Mouse (Mus musculus) kidney, embryonic 14.5 days (tissue): Measurements from ENCODE around the gene Vwce. TPM values are rescaled to one million over a fixed set of nuclear protein-coding genes. Genes with fewer than 3 reads are reported as not detected.

ENCODE experiments used
- ATAC-seq: fragments of 200-750 bp; cut with Nextera tagmentation; 2 replicates; pipeline ENCODE4 v1.8.0; 2017; ENCODE audit warnings: moderate number of reproducible peaks, mild to moderate bottlenecking, moderate TSS enrichment, moderate library complexity; ENCODE audit not compliant: low FRiP score, low TSS enrichment
- H3K27ac ChIP-seq: fragments of 300-500 bp; sonication (generic); 2 replicates; pipeline ENCODE4 v1.5.1; 2014; ENCODE audit warnings: low read depth, mild to moderate bottlenecking, low read length, moderate library complexity, mixed read lengths
- H3K27me3 ChIP-seq: fragments of 300-500 bp; sonication (generic); 2 replicates; pipeline ENCODE4 v1.6.1; 2014; ENCODE audit warnings: mild to moderate bottlenecking, low read length; ENCODE audit not compliant: control insufficient read depth, insufficient read depth
- H3K36me3 ChIP-seq: fragments of 300-500 bp; sonication (generic); 2 replicates; pipeline ENCODE4 v1.6.1; 2014; ENCODE audit warnings: low read length, mixed read lengths; ENCODE audit not compliant: control insufficient read depth, insufficient read depth
- H3K4me1 ChIP-seq: fragments of 300-500 bp; sonication (generic); 2 replicates; pipeline ENCODE4 v1.6.1; 2014; ENCODE audit warnings: low read length, mixed read lengths; ENCODE audit not compliant: control insufficient read depth, insufficient read depth
- H3K4me2 ChIP-seq: fragments of 300-500 bp; sonication (generic); replicated peaks from 2 replicates; pipeline ENCODE4 v1.6.1; 2014; ENCODE audit warnings: low read depth, mild to moderate bottlenecking, low read length
- H3K4me3 ChIP-seq: fragments of 300-500 bp; sonication (generic); 2 replicates; pipeline ENCODE4 v1.5.1; 2014; ENCODE audit warnings: mild to moderate bottlenecking, low read length
- H3K9ac ChIP-seq: fragments of 300-500 bp; sonication (generic); 2 replicates; pipeline ENCODE4 v1.6.1; 2014; ENCODE audit warnings: low read depth, mild to moderate bottlenecking, low read length, moderate library complexity
- H3K9me3 ChIP-seq: fragments of 300-500 bp; sonication (generic); 2 replicates; pipeline ENCODE4 v1.6.1; 2016; ENCODE audit warnings: low read length; ENCODE audit not compliant: control insufficient read depth
- WGBS: fragments of 180-500 bp; shearing (Covaris S2); extraction: QIAGEN DNeasy Blood & Tissue Kit; methylation state at CpG from one replicate; pipeline ENCODE4 v1.1.7; 2014; 5-methylcytosine and 5-hydroxymethylcytosine counted together
- polyA plus RNA-seq: library from polyadenylated mRNA; unstranded; fragments of >200 nt; fragmentation: Nextera tagmentation; extraction: Ambion mirVana; gene quantifications from 2 replicates; pipeline ENCODE4 v1.2.1, GENCODE M21; 2014

The Vwce gene
- polyA plus RNA-seq, 1 experiment from 2014 or later: 2.0 TPM

GRCm38 (mm10) chr19:10678772-10679067 lies 44.7 kb downstream of the Vwce start:
- H3K9ac ChIP-seq: no peak overlapping the region
- no peak for ATAC-seq

GRCm38 (mm10) chr19:10681571-10681970 lies 47.6 kb downstream of the Vwce start:
- 57% methylated on average over 4 of the region's 4 CpGs for WGBS
- no peak overlapping the region for H3K4me3 ChIP-seq
- no peaks in the 10 kb centered on the region for H3K9me3 ChIP-seq
- no peaks in the 10 kb centered on the region for H3K4me1 ChIP-seq
- H3K36me3 ChIP-seq: no peaks in the 10 kb centered on the region
- H3K4me2 ChIP-seq: no peak overlapping the region
- no peaks in the 10 kb centered on the region for H3K27me3 ChIP-seq
- no peak for ATAC-seq
- no peak overlapping the region for H3K9ac ChIP-seq
- no peak overlapping the region for H3K27ac ChIP-seq

More at GRCm38 (mm10) chr19:10678772-10679067, 44.7 kb downstream of the Vwce start:
- H3K36me3 ChIP-seq: no peaks in the 10 kb centered on the region
- WGBS: 70% methylated on average over 1 of the region's 1 CpGs
- no peaks in the 10 kb centered on the region for H3K9me3 ChIP-seq
- no peaks in the 10 kb centered on the region for H3K27me3 ChIP-seq
- no peak overlapping the region for H3K4me2 ChIP-seq
- no peak overlapping the region for H3K4me3 ChIP-seq
- no peaks in the 10 kb centered on the region for H3K4me1 ChIP-seq
- no peak overlapping the region for H3K27ac ChIP-seq

GRCm38 (mm10) chr19:10685081-10685480 lies 51.1 kb downstream of the Vwce start:
- Histone ChIP-seq H3K4me1 (peaks cover 8% of the 10 kb centered on the region), H3K27me3 (no peaks in the 10 kb centered on the region), H3K27ac (no peak overlapping the region), H3K36me3 (no peaks in the 10 kb centered on the region), H3K9me3 (no peaks in the 10 kb centered on the region), H3K9ac (no peak overlapping the region), H3K4me3 (no peak overlapping the region), H3K4me2 (no peak overlapping the region)
- 76% methylated on average over 9 of the region's 9 CpGs for WGBS
- no peak for ATAC-seq

GRCm38 (mm10) chr19:10685727-10686126 lies 51.7 kb downstream of the Vwce start:
- H3K4me2 ChIP-seq: no peak overlapping the region
- ATAC-seq: no peak
- peaks cover 11% of the 10 kb centered on the region for H3K4me1 ChIP-seq
- no peak overlapping the region for H3K27ac ChIP-seq
- 86% methylated on average over 2 of the region's 2 CpGs for WGBS
- H3K9ac ChIP-seq: no peak overlapping the region
- no peaks in the 10 kb centered on the region for H3K9me3 ChIP-seq
- H3K36me3 ChIP-seq: no peaks in the 10 kb centered on the region
- H3K4me3 ChIP-seq: no peak overlapping the region
- H3K27me3 ChIP-seq: no peaks in the 10 kb centered on the region

DNA sequence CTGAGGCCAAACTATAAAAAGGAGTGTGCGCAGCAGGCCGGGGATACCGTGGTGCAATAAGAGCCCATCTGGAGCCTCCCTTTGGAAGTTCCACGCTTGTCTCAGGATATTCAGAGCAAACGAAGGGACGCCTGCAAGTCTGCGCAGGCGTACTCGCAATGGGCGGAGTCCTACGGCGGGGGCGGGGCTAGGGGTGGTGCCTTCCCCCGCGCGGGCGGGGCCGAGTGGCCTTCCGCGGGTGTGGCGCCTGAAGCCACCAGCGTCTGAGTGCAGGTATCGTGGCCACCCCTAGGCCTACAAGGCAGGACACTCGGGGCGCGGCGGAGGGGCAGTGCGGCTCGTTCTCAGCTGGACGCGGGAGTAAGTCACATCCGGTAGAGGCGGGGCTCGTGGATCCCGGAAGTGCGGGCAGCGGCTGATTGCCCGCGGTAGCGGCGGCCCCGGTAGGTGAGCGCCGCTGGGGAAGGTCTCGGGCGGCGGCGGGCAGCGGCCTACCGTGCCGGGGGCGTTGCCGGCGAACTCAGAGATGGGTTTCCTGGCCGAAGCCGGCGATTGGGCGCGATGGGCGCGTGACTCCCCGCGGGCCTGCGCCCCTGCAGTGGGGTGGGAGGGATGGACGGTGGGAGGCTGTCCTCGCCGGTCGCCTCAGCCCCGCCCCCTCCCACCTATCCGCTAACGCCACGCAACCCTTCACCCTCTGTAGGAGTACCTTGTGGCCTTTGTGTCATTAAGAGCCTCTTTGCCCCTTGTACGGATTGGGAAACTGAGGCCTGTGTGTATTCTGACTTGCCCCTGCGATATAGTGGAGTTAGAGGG lies 54.7 kb downstream of the Vwce start, which contains the start of gene Vps37c:
TSS of gene Vps37c (plus strand) at position 199 of the 816 bp plus-strand sequence.
- no peaks in the 10 kb centered on the region for H3K9me3 ChIP-seq
- H3K4me2 ChIP-seq: peak within 1 kb of the TSS; percentile 71
- peaks cover 11% of the 10 kb centered on the region for H3K4me1 ChIP-seq
- ATAC-seq: peak; percentile 93
- under 1% methylated on average over 71 of the region's 74 CpGs for WGBS
- H3K9ac ChIP-seq: peak within 1 kb of the TSS; percentile 73
- peak within 1 kb of the TSS; percentile 87 for H3K4me3 ChIP-seq
- H3K27me3 ChIP-seq: no peaks in the 10 kb centered on the region
- H3K27ac ChIP-seq: peak within 1 kb of the TSS; percentile 97
- no peaks in the 10 kb centered on the region for H3K36me3 ChIP-seq

- H3K4me1 ChIP-seq: peaks cover 11% of the 10 kb centered on the region
- H3K27ac ChIP-seq: peak overlapping the region; percentile 97
- 59% methylated on average over 5 of the region's 5 CpGs for WGBS
- H3K9ac ChIP-seq: peak overlapping the region; percentile 73
- peak overlapping the region; percentile 71 for H3K4me2 ChIP-seq
- H3K27me3 ChIP-seq: no peaks in the 10 kb centered on the region
- peak overlapping the region; percentile 87 for H3K4me3 ChIP-seq
- H3K36me3 ChIP-seq: no peaks in the 10 kb centered on the region
- ATAC-seq: no peak; the same call in 1 of the 2 replicates
- H3K9me3 ChIP-seq: no peaks in the 10 kb centered on the region
Measured at GRCm38 (mm10) chr19:10689470-10690166, 55.6 kb downstream of the Vwce start.

GRCm38 (mm10) chr19:10690336-10690735 lies 56.3 kb downstream of the Vwce start:
- Histone ChIP-seq H3K36me3 (no peaks in the 10 kb centered on the region), H3K9me3 (no peaks in the 10 kb centered on the region), H3K4me1 (peaks cover 14% of the 10 kb centered on the region), H3K27me3 (no peaks in the 10 kb centered on the region), H3K27ac (peak overlapping the region; percentile 97; the same call in 1 of the 2 replicates), H3K9ac (peak overlapping the region; percentile 73; the same call in 1 of the 2 replicates), H3K4me2 (0 out of 2 replicates have a peak overlapping the region, but pooled peaks have one; percentile 8), H3K4me3 (no peak overlapping the region; the same call in 1 of the 2 replicates)
- ATAC-seq: no peak
- 66% methylated on average over 3 of the region's 3 CpGs for WGBS

GRCm38 (mm10) chr19:10691121-10691520 lies 57.1 kb downstream of the Vwce start:
- Histone ChIP-seq H3K27ac (no peak overlapping the region), H3K36me3 (no peaks in the 10 kb centered on the region), H3K9ac (no peak overlapping the region), H3K4me2 (no peak overlapping the region), H3K4me3 (no peak overlapping the region), H3K9me3 (no peaks in the 10 kb centered on the region), H3K27me3 (no peaks in the 10 kb centered on the region), H3K4me1 (peaks cover 22% of the 10 kb centered on the region)
- no peak for ATAC-seq
- 96% methylated on average over 4 of the region's 4 CpGs for WGBS

DNA sequence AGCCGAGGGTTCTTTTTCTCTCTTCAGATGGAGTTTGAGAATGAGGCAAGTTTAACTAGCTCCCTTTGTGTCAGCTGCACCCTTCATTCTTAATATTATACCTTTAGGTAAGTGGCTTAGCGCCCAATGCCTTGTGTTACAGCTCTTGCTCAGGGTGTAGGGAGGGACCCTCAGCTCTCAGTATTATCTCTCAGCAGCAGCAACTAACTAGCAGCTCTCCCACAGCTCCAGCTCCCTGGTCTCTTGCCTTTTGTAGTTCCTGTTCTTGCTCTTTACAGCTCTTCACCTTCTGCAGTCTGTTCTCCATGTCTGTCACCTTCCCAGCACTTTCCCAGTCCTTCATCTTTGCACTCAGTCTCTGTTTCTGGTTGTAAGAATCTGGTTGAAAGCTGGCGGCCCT lies 57.6 kb downstream of the Vwce start:
- no peak for ATAC-seq
- H3K9ac ChIP-seq: no peak overlapping the region
- no peak overlapping the region for H3K4me3 ChIP-seq
- H3K4me2 ChIP-seq: no peak overlapping the region
- no peak overlapping the region for H3K27ac ChIP-seq
- H3K36me3 ChIP-seq: no peaks in the 10 kb centered on the region
- H3K4me1 ChIP-seq: peaks cover 22% of the 10 kb centered on the region
- 91% methylated on average over 3 of the region's 3 CpGs for whole genome bisulfite sequencing
- no peaks in the 10 kb centered on the region for H3K27me3 ChIP-seq
- H3K9me3 ChIP-seq: no peaks in the 10 kb centered on the region
